Mouse (Mus musculus) CH12.LX (cell line): Measurements from ENCODE around the gene U2af2.

Experiments
- EP300 ChIP-seq: IDR thresholded peaks from 2 replicates; pipeline ENCODE4 v1.6.1; 2011; ENCODE audit warnings: low read length, improper control_type of control experiment
- USF2 ChIP-seq: conservative IDR thresholded peaks from 2 replicates; pipeline ENCODE4 v1.6.1; 2011; ENCODE audit warnings: low read depth, low read length, improper control_type of control experiment

- TF ChIP-seq USF2 (no peak), EP300 (no peak)
Measured at GRCm38 (mm10) chr7:5035628-5036027, 26.3 kb upstream of the U2af2 start.
